Mouse (Mus musculus) hindbrain, embryonic 10.5 days (tissue): Measurements from ENCODE around the gene Bcar1. TPM values are rescaled to one million over a fixed set of nuclear protein-coding genes. Genes with fewer than 3 reads are reported as not detected.

Experiments
- DNase-seq: peaks from one replicate; pipeline ENCODE4 v3.0.0-alpha.2; 2017; ENCODE audit warnings: low spot score
- H3K27ac ChIP-seq: fragments of 300-500 bp; sonication (generic); 2 replicates; pipeline ENCODE4 v1.5.1; 2016; ENCODE audit warnings: mild to moderate bottlenecking, moderate library complexity
- H3K27me3 ChIP-seq: fragments of 300-500 bp; sonication (generic); 2 replicates; pipeline ENCODE4 v1.6.1; 2016; ENCODE audit warnings: mild to moderate bottlenecking; ENCODE audit not compliant: poor library complexity, insufficient read depth, severe bottlenecking
- H3K36me3 ChIP-seq: fragments of 300-500 bp; sonication (generic); 2 replicates; pipeline ENCODE4 v1.6.1; 2016; ENCODE audit warnings: mild to moderate bottlenecking, moderate library complexity
- H3K4me1 ChIP-seq: fragments of 300-500 bp; sonication (generic); replicated peaks from 2 replicates; pipeline ENCODE4 v1.6.1; 2016; ENCODE audit warnings: mild to moderate bottlenecking
- H3K4me3 ChIP-seq: fragments of 300-500 bp; sonication (generic); 2 replicates; pipeline ENCODE4 v1.5.1; 2016; ENCODE audit warnings: mild to moderate bottlenecking, moderate library complexity
- H3K9me3 ChIP-seq: fragments of 300-500 bp; sonication (generic); 2 replicates; pipeline ENCODE4 v1.6.1; 2016; ENCODE audit warnings: mild to moderate bottlenecking, moderate library complexity
- WGBS: fragments of 180-500 bp; shearing (Covaris S2); methylation state at CpG from one replicate; pipeline ENCODE4 v1.1.7; 2016; 5-methylcytosine and 5-hydroxymethylcytosine counted together
- polyA plus RNA-seq: library from polyadenylated mRNA; unstranded; fragments of >200 nt; fragmentation: Nextera tagmentation; extraction: Ambion mirVana; gene quantifications from 2 replicates; pipeline ENCODE4 v1.2.1, GENCODE M21; 2016

The Bcar1 gene
- polyA plus RNA-seq, 1 experiment from 2014 or later = 63.9 TPM

DNA sequence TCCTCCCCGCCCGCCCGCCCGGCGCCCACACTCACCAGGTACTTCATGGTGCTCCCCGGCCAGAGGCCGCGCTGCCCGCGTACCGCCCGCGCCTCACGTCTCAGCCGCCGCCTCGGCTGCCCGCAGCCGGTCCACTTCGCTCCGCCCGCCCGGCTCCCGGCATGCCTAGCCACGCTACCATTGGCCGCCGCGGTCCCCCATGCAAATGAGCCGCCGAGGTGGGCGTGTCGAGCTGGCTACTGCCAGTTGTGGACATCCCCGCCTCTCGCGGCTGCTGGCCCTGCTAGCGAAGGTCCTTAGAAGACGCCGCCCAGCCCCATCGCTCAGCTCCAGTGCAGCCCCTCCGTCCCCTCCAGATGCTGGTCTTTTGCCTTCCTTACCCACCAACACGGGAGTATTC lies 11.6 kb downstream of the Bcar1 start:
- DNase-seq = peak; percentile 97
- Histone ChIP-seq H3K9me3 (no peaks in the 10 kb centered on the region), H3K27me3 (no peaks in the 10 kb centered on the region), H3K36me3 (peaks cover 12% of the 10 kb centered on the region; the same call in 1 of the 2 replicates), H3K4me1 (peaks cover 97% of the 10 kb centered on the region), H3K27ac (peak overlapping the region; percentile 93), H3K4me3 (peak overlapping the region; percentile 77)
- 0% methylated on average over 40 of the region's 41 CpGs for WGBS

- peaks cover 97% of the 10 kb centered on the region for H3K4me1 ChIP-seq
- 1% methylated on average over 39 of the region's 39 CpGs for WGBS
Observed at GRCm38 (mm10) chr8:111731231-111731977, 12.2 kb downstream of the Bcar1 start.

GRCm38 (mm10) chr8:111729233-111730170 lies 14.1 kb downstream of the Bcar1 start:
- Histone ChIP-seq H3K27ac (peak overlapping the region; percentile 93), H3K9me3 (no peaks in the 10 kb centered on the region), H3K27me3 (no peaks in the 10 kb centered on the region), H3K4me1 (peaks cover 92% of the 10 kb centered on the region), H3K36me3 (0 out of 2 replicates have a peak, but pooled peaks cover 13% of the 10 kb centered on the region), H3K4me3 (no peak overlapping the region)
- DNase-seq = no peak
- WGBS = 69% methylated on average over 7 of the region's 7 CpGs

More at GRCm38 (mm10) chr8:111731231-111731977, 12.2 kb downstream of the Bcar1 start:
- DNase-seq = no peak
- Histone ChIP-seq H3K9me3 (no peaks in the 10 kb centered on the region), H3K27me3 (no peaks in the 10 kb centered on the region), H3K27ac (peak overlapping the region; percentile 93), H3K36me3 (0 out of 2 replicates have a peak, but pooled peaks cover 13% of the 10 kb centered on the region), H3K4me3 (peak overlapping the region; percentile 77)

DNA sequence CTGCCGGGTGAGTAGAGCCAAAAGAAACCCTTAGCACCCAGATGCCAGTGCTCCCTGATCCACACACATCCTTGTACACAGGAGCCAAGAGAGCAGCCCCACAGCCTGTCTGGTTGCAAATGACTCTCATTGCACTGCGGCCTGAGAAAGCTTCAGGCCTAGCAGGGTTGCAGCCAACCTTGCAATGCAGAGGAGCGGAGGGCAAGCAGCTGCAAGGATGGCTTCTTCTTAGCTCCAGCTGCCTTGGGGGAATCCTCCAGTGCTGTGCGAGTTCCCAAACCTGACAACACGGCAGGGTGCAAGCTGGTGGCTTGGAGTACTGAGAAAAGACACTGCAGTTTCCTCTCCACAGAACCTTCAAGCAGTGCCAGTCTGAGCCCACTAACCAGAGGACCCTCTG lies 15.1 kb downstream of the Bcar1 start:
- WGBS = 81% methylated on average over 5 of the region's 5 CpGs
- Histone ChIP-seq H3K9me3 (no peaks in the 10 kb centered on the region), H3K27ac (no peak overlapping the region), H3K4me3 (no peak overlapping the region), H3K27me3 (no peaks in the 10 kb centered on the region), H3K36me3 (0 out of 2 replicates have a peak, but pooled peaks cover 13% of the 10 kb centered on the region), H3K4me1 (peaks cover 85% of the 10 kb centered on the region)
- no peak for DNase-seq

DNA sequence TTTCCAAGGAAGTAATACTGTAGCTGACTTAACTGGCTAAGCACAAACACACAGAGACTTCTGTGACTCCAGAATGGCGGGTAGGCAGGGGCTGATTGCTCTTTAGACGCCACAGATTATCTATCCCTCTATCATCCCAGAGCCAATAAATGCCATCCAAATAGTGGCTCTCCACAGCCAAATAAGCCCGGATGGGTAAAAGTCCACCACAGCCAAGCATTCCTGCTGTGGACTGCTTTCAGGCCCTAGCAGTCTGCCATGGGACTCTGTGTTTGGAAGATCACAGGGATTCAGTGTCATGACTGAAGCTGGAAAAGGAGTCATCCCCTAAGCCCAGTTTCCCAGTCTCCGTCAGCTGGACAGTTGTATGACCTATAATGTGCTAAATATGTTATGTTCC lies 16.1 kb downstream of the Bcar1 start:
- Histone ChIP-seq H3K4me1 (peaks cover 75% of the 10 kb centered on the region), H3K9me3 (no peaks in the 10 kb centered on the region), H3K27me3 (no peaks in the 10 kb centered on the region), H3K4me3 (no peak overlapping the region), H3K36me3 (0 out of 2 replicates have a peak, but pooled peaks cover 13% of the 10 kb centered on the region), H3K27ac (no peak overlapping the region)
- DNase-seq = no peak
- WGBS = 81% methylated on average over 4 of the region's 4 CpGs

DNA sequence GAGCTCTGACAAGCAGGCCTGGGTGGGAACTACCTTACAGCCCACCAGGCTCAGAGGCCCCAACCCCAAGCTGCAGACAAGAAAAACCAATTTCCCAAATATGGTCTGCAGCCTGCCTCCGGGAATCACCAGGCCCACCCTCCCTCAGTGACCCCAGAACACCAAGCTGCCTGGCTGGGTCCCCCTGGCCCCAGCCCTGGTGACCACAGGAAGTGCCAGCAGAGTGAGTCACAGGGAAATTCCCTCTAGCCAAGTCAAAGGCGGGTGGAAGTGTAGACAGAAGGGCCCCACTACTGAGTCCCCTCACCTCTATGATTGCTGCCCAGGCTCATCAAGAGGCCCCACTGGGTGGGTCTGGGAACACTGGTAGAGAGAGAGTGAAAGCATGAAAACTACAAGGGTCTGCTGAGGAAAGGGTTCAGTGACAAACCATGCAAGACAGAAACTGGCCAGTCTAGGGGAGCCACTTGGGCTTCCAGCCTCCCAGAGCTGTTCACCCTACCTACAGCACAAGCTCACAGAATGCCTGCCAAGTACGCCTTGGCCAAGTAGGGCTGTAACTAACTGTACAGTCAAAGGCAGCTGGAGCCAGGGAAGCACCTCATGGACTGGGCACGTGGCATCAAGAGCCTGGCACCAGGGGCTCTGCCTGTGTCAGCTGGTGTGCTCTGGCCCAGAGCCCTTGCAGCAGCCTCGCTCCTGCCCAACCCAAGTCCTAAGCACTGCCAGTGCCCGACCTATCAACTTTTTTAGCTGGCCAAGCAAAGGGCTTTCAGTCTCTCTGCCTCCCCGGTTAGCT lies 17.3 kb downstream of the Bcar1 start:
- no peak for DNase-seq
- WGBS = 81% methylated on average over 7 of the region's 7 CpGs

GRCm38 (mm10) chr8:111725341-111725740 lies 18.3 kb downstream of the Bcar1 start:
- WGBS = 93% methylated on average over 6 of the region's 6 CpGs
- H3K36me3 ChIP-seq = peaks cover 26% of the 10 kb centered on the region
- DNase-seq = no peak
- no peaks in the 10 kb centered on the region for H3K27me3 ChIP-seq
- H3K9me3 ChIP-seq = no peaks in the 10 kb centered on the region
- peak overlapping the region; percentile 3; the same call in 1 of the 2 replicates for H3K27ac ChIP-seq
- peaks cover 53% of the 10 kb centered on the region for H3K4me1 ChIP-seq
- no peak overlapping the region for H3K4me3 ChIP-seq

More for the DNA sequence above, 17.3 kb downstream of the Bcar1 start:
- Histone ChIP-seq H3K4me1 (peaks cover 63% of the 10 kb centered on the region), H3K36me3 (peaks cover 16% of the 10 kb centered on the region), H3K9me3 (no peaks in the 10 kb centered on the region), H3K4me3 (peak overlapping the region; percentile 11; the same call in 1 of the 2 replicates), H3K27ac (peak overlapping the region; percentile 66), H3K27me3 (no peaks in the 10 kb centered on the region)

GRCm38 (mm10) chr8:111720115-111720544 lies 23.5 kb downstream of the Bcar1 start:
- no peak overlapping the region for H3K27ac ChIP-seq
- H3K4me3 ChIP-seq = no peak overlapping the region
- 79% methylated on average over 4 of the region's 4 CpGs for WGBS

DNA sequence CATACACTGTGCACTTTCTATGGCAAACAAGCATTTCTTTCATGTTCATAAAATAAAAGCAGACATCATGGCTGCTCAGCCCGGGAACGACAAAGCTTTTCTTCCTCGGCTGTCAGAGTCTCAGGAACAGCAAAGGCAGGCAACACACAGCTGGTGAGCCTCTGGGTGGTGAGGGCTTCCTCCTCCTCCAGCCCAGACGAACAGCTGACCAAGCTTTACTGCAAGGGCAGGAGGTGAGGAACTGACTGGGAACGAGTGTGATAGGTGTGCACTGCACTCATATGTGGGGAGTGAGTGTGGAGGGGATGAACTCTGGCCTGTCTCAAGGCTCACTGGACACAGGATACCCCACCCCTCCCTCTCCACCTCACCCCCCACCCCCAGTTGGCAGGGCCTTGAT lies 24.7 kb downstream of the Bcar1 start:
- no peak overlapping the region for H3K4me3 ChIP-seq
- H3K36me3 ChIP-seq = peaks cover 58% of the 10 kb centered on the region
- no peaks in the 10 kb centered on the region for H3K27me3 ChIP-seq
- no peaks in the 10 kb centered on the region for H3K9me3 ChIP-seq
- H3K4me1 ChIP-seq = peaks cover 38% of the 10 kb centered on the region
- 0 out of 2 replicates have a peak overlapping the region, but pooled peaks have one; percentile 23 for H3K27ac ChIP-seq
- WGBS = 59% methylated on average over 5 of the region's 5 CpGs
- no peak for DNase-seq

More at GRCm38 (mm10) chr8:111720115-111720544, 23.5 kb downstream of the Bcar1 start:
- Histone ChIP-seq H3K36me3 (peaks cover 46% of the 10 kb centered on the region), H3K9me3 (no peaks in the 10 kb centered on the region), H3K4me1 (peaks cover 46% of the 10 kb centered on the region), H3K27me3 (no peaks in the 10 kb centered on the region)
- no peak for DNase-seq

DNA sequence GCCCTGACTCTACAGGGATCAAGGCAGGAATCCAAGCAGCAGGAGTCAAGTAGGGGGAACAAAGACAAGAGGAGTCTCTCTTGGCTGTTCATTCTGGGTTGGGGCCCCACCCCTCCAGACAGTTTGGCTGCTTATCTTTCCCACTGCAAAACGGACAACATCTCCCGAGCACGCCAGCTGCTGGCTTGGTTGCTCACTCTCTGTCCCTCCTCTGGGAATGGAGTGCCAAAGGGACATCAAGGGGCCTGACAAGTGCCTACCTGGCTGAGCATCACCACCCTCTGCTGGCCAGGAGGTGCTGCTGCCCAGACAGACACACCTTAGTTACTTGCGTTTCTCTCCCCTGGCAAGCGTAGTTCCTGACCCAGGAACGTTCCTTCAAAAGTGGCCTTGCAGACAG lies 25.7 kb downstream of the Bcar1 start:
- peaks cover 38% of the 10 kb centered on the region for H3K4me1 ChIP-seq
- H3K9me3 ChIP-seq = no peaks in the 10 kb centered on the region
- no peak for DNase-seq
- H3K27ac ChIP-seq = peak overlapping the region; percentile 85
- WGBS = 68% methylated on average over 6 of the region's 6 CpGs
- no peak overlapping the region for H3K4me3 ChIP-seq
- H3K36me3 ChIP-seq = peaks cover 69% of the 10 kb centered on the region
- no peaks in the 10 kb centered on the region for H3K27me3 ChIP-seq

DNA sequence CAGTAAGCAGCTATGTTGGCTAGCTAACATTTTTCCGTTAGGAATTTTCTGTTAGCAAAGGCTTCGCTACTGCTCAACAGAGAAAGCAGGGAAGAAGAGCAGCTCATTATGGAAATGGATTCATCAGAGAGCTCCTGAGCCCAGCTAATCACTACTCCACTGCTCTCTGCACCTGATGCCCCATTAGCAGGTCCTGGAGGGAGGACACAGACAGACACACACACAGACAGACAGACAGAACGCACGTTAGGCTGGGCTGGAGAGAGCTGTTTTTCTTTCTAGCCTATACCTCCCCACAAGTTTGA lies 26.2 kb downstream of the Bcar1 start:
- peaks cover 73% of the 10 kb centered on the region for H3K36me3 ChIP-seq

More for the DNA sequence above, 26.2 kb downstream of the Bcar1 start:
- Histone ChIP-seq H3K9me3 (no peaks in the 10 kb centered on the region), H3K27ac (peak overlapping the region; percentile 85), H3K27me3 (no peaks in the 10 kb centered on the region), H3K4me1 (peaks cover 38% of the 10 kb centered on the region), H3K4me3 (no peak overlapping the region)
- DNase-seq = no peak
- 60% methylated on average over 4 of the region's 4 CpGs for WGBS
